Mouse (Mus musculus) left cerebral cortex, adult 8-10 months (tissue): ENCODE data around the gene Klf1. TPM values are rescaled to one million over a fixed set of nuclear protein-coding genes. Genes with fewer than 3 reads are reported as not detected.
A peak's percentile ranks its signal among the peaks of the same experiment; 100 is the strongest.

Experiments used
- DNase-seq, 2 experiments: peaks; one replicate each; pipeline ENCODE4 v3.0.0; 2022; ENCODE audit warnings: low spot score in 2 of 2
- microRNA-seq, 2 experiments: library from miRNA; unstranded; fragments of <30 nt; microRNA quantifications; one replicate each; pipeline ENCODE4 v1.2.0; 2022
- total RNA-seq, 4 experiments: library from RNA; stranded (reverse); gene quantifications; 2 replicates each; pipeline ENCODE4 v1.2.4; 2022

Klf1 gene
- total RNA-seq, 4 experiments from 2014 or later, result not detected

DNA sequence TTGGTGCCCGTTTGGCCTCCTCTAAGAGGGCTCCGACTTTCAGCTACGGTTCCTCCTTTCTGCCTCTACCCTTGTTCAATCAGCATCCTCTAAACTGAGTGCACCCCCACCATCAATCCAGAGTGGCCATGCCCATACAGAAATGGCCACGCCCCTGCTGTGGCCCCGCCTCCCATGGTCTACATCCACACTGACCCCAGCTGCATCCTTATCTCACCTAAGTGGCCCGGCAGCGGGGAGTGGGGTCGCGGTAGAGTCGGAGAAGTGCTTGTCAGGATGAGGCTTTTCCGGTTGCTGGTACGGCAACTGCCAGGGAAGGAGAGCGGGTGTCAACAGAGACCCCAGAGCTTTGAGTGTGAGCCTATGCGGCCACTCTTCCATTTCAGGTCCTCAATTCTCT, 33.8 kb downstream of the Klf1 start:
- no peak for DNase-seq

DNA sequence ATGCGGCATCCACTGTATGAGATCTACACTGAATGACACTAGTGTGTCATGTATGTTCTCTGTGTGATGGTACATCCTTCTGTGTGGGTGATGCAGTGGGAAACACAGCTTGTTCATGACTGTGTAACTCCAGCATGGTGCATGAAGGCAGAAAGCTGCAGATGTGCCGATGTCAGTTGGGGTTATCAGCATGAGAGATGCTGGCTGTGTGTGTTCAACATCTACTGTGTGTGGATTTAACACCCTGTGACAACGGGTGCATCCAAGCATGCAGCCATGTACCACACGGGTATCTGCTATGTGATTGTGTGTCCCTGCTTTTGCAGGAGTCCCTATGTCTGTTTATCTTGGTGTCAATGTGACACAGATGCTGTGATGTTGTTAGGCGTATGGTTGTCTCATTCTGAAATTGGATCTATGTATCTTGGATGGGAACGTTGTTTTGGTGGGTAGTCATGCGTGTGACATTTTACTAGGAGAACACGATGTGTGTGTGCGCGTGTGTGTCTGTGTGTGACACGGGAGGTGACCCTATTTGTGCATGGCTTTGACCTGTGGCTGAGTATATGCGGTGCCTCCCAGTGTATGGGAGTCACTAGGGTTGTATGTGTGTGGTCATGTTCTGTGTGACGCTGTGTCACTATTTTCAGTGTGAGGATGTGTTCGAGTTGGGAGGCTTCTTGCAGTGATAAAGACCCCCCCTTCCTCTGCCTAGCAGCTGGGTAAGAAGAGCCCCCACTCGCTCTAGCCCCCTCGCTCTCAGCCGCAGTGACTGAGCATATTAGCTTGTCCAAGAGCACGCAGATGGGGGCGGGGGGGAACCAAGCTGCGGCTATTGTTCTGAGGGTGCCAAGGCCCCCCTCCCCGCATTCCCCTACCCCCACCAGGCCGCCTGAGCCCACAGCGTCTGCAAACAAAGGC, 34.6 kb downstream of the Klf1 start:
- no peak for DNase-seq

DNA sequence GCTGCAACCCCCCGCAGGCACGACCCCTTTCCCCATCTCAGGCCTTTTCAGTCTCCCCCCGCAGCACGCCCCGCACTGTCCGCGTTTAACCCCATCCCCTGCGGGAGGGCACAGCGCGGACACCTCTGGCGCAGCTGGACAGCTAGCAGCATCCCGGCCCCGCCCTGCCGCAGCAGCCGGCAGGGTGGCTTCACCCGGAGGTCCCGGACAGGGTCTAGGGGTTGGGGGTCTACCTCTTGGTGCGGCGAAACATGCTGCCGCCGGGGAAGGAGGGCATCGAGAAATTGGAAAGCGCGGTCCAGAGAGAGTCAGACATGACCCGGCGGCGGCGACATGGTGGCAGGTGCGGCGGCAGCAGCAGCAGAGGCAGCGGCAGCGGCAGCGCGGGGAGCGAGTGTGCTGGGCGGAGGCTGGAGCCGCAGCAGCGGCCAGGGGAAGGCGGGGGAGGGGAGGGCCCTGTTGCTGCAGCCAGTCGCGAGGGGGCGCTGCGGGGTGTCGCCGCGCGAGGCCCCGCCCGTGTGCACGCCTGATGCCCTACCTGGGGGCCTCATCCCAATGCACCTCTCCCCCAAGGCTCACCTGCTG, 35.3 kb downstream of the Klf1 start, which contains the start of gene Mast1:
Mast1 (minus strand) TSS at position 398 of the 585 bp plus-strand sequence.
- peak in 1 of 2 experiments; percentile 50 for DNase-seq

DNA sequence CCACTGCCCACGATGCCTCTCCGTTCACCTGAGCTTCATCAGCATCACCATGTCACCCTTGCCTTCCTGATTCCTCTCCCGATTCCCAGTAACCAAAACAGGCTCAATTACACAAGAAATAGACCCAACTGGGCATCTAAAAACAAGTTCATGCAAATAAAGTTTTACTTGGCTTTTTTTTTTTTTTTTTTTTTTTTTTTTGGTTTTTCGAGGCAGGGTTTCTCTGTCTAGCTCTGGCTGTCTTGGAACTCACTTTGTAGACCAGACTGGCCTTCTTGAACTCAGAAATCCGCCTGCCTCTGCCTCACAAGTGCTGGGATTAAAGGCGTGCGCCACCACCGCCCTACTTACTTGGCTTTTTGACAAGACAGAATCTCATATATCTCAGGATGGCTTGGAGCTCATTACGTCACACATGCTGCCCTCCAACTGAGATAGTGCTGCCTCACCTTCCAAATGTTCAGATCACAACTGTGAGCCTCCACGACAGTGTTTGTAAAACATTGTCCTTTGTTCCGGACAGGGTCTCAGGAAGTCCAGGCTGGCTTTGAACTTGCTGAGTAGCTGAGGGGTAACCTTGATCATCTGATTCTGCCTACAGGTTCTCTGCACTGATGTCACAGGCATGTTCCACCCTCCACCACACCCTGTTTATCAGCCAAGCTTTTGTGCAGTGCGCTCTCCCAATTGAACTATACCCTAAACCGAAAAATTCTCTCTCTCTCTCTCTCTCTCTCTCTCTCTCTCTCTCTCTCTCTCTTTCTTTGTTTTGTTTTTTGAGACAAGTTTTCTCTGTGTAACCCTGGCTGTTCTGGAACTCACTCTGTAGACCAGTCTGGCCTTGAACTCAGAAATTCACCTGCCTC, 36.1 kb downstream of the Klf1 start:
- no peak for DNase-seq

DNA sequence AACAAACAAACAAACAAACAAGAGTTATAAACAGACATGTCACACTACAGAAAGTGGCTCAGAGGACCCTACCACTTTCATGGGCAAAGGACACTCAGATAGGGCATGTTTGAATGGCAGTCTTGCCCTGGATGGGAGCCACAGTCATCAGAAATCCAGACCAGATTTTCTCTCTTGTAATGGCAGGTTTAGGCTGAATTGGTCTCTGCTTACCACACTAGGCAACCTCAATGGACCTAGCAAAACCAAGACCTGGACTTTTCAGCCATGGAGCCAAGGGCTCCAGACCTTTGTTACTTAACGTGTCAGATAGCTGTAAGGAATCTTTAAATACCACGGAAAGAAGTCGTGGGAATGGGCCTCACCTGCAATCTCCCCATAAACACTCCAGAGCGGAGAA, 42.0 kb downstream of the Klf1 start:
- no peak for DNase-seq

DNA sequence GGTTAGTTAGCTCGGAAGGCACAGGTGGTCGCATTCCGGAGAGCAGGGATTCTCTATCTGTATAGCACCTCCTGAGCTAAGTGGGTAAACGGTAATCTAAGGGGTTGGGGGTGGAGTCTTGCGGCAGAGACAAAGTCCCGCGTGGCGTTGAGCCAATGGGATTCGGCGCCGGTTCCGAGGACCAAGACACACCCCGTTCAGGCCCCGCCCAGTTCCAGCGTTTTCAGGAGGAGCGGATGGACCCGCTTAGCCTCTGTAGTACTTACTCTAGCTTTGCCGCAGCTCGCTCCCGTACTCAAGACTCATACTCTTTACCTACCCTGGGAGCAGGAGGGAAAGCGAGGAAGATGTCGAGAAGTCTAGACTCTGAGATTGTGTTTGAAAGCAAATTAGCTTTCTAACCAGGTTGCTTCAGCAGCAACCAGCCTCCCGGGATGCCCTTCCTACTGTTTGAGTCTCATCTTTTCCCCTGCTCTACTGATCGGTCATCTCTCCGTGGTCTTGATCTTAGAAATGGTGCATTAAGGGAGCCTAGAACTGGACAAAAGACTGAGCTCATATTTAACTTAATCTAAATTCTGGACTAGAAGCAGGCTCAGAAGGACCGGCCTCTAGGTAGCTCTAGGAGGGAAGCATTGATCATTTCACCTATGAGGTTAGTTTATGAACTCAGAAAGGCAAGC, 42.9 kb downstream of the Klf1 start:
- peak in 1 of 2 experiments; percentile 77 for DNase-seq

DNA sequence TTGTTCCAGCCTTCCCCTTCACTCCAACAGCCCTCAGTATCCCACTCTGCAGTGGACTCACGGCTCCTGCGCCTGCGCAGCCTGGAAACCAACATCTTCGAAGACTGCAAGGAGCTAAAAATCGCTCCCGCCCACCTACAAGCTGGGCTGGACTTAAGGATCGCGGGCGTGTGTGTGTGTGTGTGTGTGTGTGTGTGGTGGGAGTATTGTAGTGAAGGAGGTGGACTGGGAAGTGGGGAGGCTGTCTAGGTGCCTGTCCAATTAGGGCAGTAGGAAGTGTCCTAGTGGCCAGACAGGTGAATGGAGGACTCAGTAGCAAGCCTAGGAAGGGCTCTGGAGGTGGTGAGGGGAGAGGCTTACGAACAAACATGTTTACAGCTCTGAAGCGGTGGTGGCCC, 43.5 kb downstream of the Klf1 start:
- DNase-seq, result peak in 1 of 2 experiments; percentile 89

DNA sequence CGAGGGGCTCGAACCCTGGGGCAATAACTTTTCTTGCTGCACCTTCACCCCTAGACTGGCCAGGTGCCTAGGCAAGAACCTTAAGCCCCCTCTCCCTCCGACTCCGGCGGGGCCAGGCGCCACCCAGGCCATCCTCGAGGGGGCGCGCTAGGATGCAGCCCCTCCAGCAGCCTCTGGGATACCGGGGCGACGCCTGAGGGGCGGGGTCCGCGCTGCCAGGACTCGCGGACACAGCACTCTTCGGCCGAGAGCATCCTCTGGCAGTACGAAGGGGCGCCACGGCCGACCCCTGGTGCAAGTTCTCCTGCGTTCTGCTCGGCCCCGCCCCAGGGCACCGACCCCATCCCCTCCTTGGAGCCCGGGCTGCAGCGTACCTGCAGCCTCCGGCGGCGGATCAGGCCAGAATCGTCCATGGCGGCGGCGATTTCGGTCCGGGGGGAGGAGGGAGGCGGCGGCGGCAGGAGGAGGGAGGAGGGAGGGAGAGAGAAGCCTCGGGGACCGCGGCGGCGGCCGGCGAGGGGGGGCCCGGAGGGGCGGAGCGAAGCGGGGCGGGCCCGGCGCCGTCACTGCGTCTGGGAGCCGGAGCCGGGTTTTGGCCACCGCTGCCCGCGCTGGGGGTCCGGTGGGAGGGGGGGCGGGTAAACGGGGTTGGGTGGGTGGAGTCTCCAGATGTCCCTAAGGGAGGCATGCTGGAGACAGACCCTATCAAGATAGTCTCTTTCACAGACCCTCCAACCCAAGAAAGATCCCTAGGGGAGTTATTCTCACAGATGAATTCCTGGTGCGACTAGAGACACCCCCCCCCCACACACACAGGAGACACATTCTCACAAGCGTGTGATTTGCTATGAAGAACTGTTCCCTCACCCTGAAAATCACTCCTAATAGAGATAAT, 44.2 kb downstream of the Klf1 start:
- no peak for DNase-seq

DNA sequence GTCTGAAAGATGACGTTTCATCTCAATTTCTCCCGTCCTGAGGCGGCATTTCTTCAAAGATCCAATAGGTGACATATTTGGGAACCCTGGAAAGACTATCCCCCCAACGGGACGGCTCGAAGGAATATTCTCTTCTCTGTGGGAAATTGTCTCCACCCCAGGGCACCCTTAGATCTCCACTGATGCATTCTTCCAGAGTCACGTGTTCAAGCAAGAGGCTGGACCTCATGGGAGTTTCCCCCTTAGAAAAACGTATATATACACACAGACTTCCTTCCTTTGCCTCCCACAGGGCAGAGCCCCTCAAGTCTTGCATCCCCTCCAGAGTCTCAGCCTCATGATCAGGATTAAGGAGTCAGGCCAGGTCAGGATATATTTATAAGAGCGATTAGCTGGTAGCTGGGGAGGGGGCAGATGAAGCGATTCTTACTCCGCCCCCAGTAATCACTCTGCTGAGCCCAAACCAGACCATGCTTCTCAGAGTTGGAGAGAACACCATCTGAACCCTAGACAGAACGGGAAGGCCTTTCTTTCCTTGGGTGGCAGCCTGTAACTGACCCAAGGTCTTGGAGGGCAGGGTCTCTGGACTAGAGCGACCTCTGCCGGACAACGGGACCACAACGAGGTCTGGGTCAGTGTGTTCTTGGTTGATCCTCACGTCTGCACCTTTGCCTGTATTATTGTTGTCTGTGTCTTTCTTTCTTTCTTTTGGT, 45.0 kb downstream of the Klf1 start, which contains the start of gene Rtbdn:
Rtbdn (plus strand) TSS at position 464 of the 713 bp plus-strand sequence.
- no peak for DNase-seq

DNA sequence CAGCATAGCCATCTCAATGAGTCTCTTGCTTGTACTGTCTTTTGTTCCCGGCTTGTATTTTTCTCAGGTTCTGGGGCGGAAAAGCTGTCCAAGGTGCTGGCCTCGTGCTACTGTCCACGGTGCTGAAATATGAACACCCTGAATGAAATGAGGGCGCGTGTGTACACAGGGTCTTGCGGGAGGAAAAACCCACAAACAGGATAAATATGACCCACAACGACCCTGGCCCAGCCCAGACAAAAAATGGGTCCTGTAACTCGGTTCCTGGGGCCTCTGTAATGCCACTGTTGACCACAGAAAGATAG, 45.5 kb downstream of the Klf1 start:
- DNase-seq, result no peak

DNA sequence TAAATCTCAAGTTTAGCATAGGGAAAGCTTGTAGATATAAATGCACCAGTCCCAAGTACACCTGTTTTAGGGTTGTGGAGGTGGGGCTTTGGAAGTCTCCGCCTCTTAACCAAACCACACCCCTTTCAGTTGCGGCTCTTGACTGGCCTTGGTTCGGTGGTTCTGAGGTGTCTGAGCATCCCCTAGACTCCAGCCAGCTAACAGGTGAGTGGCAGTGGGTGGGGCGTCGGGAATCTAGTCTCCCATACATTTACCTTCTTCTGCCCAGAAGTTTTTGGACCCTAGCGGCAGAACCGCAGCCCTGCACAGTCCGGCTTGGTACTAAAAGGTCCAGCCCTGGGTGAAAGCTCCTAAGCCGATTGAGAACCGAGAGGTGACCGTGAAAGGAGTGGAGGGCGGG, 48.0 kb downstream of the Klf1 start:
- DNase-seq, result no peak

DNA sequence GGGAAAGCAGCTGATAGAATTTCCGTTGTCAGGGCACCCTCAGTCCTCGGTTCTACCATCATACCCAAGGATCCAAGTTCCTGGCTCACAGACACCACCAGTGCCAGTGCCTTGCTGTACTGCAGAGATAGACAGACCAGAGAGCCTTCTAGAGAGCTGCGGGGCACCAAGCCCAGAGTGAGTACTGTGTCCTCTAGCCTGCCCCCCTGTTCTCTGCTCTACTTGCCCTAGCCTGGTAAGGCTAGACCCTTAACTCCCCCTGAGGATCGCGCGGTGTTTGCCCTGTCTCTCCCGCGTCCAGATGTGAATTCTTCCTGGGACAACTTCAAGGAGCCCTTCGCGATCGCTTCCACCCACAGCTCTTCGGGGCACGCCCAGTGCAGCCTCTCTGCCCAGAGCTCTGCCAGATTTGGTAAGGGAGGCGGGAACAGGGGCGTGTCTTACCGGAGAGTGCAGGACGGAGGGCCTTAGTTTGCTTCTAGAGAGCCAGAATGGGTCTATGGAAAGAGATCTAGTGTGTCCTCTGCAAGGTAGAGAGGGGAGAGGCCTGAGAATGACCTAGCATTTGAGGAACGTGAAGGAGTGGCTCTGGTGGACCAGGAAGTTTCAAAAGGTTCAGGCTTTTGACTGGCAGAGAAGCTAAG, 51.0 kb downstream of the Klf1 start:
- DNase-seq, result no peak

Small RNA genes within 50 kb of the gene (microRNA-seq; reads per million reads assigned to microRNA genes)
- 0 to 0.22 reads per million in 2 experiments for gene Gm24197
- gene Mir7069, result 7.9 to 17.7 reads per million in 2 experiments

Other genes with a start within 250 kb of the Klf1 start
- 10 to 100 TPM in 2 of 4 experiments, 1 to 10 TPM in 2; 5.9 to 15.8 (median 8.9) TPM for gene Ier2, start 239.1 kb upstream of the Klf1 start, total RNA-seq
- gene Trmt1, start 215.6 kb upstream of the Klf1 start, total RNA-seq, result 100 to 1,000 TPM; 101 to 105 (median 103) TPM
- gene Nacc1, start 214.1 kb upstream of the Klf1 start, total RNA-seq, result 10 to 100 TPM; 88.5 to 97.6 (median 93.9) TPM
- gene Lyl1, start 200.5 kb upstream of the Klf1 start, total RNA-seq, result 1 to 10 TPM; 2.2 to 4.5 (median 3.4) TPM
- under 1 TPM in 1 of 4 experiments, not detected in 3; 0.55 TPM for gene G430095P16Rik, start 178.9 kb upstream of the Klf1 start, total RNA-seq
- gene Nfix, start 101.6 kb upstream of the Klf1 start, total RNA-seq, result 100 to 1,000 TPM; 352 to 438 (median 370) TPM
- gene Dand5, start 79.1 kb upstream of the Klf1 start, total RNA-seq, result 1 to 10 TPM; 8.4 to 9.7 (median 8.9) TPM
- 10 to 100 TPM; 23.3 to 28.4 (median 24.7) TPM for gene Gadd45gip1, start 70.4 kb upstream of the Klf1 start, total RNA-seq
- 10 to 100 TPM; 72.4 to 90.1 (median 79.4) TPM for gene Rad23a, start 61.3 kb upstream of the Klf1 start, total RNA-seq
- gene Calr, start 55.0 kb upstream of the Klf1 start, total RNA-seq, result 100 to 1,000 TPM; 333 to 426 (median 383) TPM
- gene Farsa, start 44.9 kb upstream of the Klf1 start, total RNA-seq, result 10 to 100 TPM; 39.6 to 48.5 (median 43.7) TPM
- 1 to 10 TPM; 6.3 to 8.0 (median 6.8) TPM for gene Syce2, start 29.8 kb upstream of the Klf1 start, total RNA-seq
- 10 to 100 TPM; 29.8 to 43.0 (median 36.5) TPM for gene Gcdh, start 8.0 kb upstream of the Klf1 start, total RNA-seq
- 10 to 100 TPM in 1 of 4 experiments, 1 to 10 TPM in 3; 5.0 to 12.2 (median 7.1) TPM for gene Dnase2a, start 6.6 kb downstream of the Klf1 start, total RNA-seq
- gene Mast1, start 35.4 kb downstream of the Klf1 start, total RNA-seq, result 10 to 100 TPM; 69.1 to 76.7 (median 74.1) TPM
- gene Rtbdn, start 45.1 kb downstream of the Klf1 start, total RNA-seq, result 1 to 10 TPM; 1.2 to 1.5 (median 1.3) TPM
- 1 to 10 TPM in 1 of 4 experiments, not detected in 3; 1.8 TPM for gene Gm49661, start 67.5 kb downstream of the Klf1 start, total RNA-seq
- 100 to 1,000 TPM; 328 to 384 (median 347) TPM for gene Prdx2, start 67.7 kb downstream of the Klf1 start, total RNA-seq
- 10 to 100 TPM; 45.9 to 60.0 (median 49.6) TPM for gene Rnaseh2a, start 67.8 kb downstream of the Klf1 start, total RNA-seq
- 10 to 100 TPM; 39.3 to 88.9 (median 65.7) TPM for gene Junb, start 76.8 kb downstream of the Klf1 start, total RNA-seq
- 10 to 100 TPM in 2 of 4 experiments, 1 to 10 TPM in 2; 9.0 to 13.0 (median 10.3) TPM for gene Hook2, start 88.7 kb downstream of the Klf1 start, total RNA-seq
- gene Best2, start 112.6 kb downstream of the Klf1 start, total RNA-seq, result not detected
- gene Asna1, start 123.4 kb downstream of the Klf1 start, total RNA-seq, result 100 to 1,000 TPM; 126 to 130 (median 127) TPM
- gene Trir, start 124.9 kb downstream of the Klf1 start, total RNA-seq, result 100 to 1,000 TPM; 100 to 127 (median 115) TPM
- gene Tnpo2, start 135.0 kb downstream of the Klf1 start, total RNA-seq, result 100 to 1,000 TPM; 134 to 186 (median 156) TPM
- 10 to 100 TPM; 20.1 to 22.0 (median 21.1) TPM for gene Fbxw9, start 158.1 kb downstream of the Klf1 start, total RNA-seq
- gene Gm5741, start 166.1 kb downstream of the Klf1 start, total RNA-seq, result not detected
- 10 to 100 TPM; 63.5 to 75.3 (median 64.9) TPM for gene Dhps, start 169.8 kb downstream of the Klf1 start, total RNA-seq
- gene Wdr83os, start 178.8 kb downstream of the Klf1 start, total RNA-seq, result 10 to 100 TPM; 51.1 to 64.5 (median 59.6) TPM
- 10 to 100 TPM; 20.0 to 35.2 (median 26.5) TPM for gene Wdr83, start 179.4 kb downstream of the Klf1 start, total RNA-seq
- 10 to 100 TPM; 33.3 to 74.2 (median 49.2) TPM for gene Man2b1, start 181.3 kb downstream of the Klf1 start, total RNA-seq
- gene Zfp791, start 221.2 kb downstream of the Klf1 start, total RNA-seq, result 10 to 100 TPM in 1 of 4 experiments, 1 to 10 TPM in 3; 6.5 to 10.2 (median 8.2) TPM
- gene Cks1brt, start 250.0 kb downstream of the Klf1 start, total RNA-seq, result not detected